Mouse (Mus musculus) right cerebral cortex, postnatal 36 days (tissue): ENCODE results near the gene Scaf8.

Experiments
- DNase-seq, 2 experiments: peaks; one replicate each; pipeline ENCODE4 v3.0.0; 2022; ENCODE audit warnings: low spot score in 2 of 2, mixed read lengths in 1 of 2

Scaf8 gene

GRCm38 (mm10) chr17:3207529-3208240, 92.9 kb downstream of the Scaf8 start:
- DNase-seq = no peak

DNA sequence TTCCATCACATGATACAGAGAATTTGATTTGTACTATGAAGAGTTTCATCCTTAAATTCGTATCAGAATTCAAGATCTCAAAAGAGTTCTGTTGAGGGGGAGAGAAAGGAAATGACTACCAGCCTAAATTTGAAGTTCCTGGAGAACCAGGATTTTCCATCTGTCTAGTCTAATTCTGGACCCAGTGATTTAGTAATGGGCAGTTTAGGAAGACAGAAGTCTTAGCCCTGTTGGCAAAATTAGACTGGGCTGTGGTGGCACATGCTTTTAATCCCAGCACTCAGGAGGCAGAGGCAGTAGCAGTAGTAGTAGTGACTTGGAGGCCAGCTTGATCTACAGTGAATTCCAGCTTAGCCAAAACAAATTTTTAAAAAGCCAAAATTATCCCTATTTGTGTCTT, 93.7 kb downstream of the Scaf8 start:
- no peak for DNase-seq

- no peak for DNase-seq
These were observed 94.8 kb downstream of the Scaf8 start for GRCm38 (mm10) chr17:3209581-3209980.

DNA sequence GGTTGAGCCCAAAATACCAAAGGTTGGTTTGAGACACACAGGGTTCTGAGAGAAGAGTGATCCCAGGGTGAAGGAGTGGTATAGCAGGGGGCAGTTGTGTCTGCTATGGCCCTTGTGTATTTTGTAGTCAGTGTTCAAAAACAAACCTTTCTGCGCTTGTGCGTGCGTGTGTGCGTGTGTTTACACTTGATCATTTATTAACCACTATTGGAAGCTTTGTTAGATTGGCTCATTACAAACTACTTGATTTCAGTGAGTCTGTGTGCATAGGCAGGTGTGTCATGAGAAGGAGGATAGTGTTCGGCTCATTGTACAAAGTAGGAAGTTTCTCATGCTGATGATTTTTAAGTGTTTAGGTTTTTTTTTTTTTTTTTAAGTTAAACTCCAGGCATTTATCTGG, 95.4 kb downstream of the Scaf8 start:
- DNase-seq = no peak

DNA sequence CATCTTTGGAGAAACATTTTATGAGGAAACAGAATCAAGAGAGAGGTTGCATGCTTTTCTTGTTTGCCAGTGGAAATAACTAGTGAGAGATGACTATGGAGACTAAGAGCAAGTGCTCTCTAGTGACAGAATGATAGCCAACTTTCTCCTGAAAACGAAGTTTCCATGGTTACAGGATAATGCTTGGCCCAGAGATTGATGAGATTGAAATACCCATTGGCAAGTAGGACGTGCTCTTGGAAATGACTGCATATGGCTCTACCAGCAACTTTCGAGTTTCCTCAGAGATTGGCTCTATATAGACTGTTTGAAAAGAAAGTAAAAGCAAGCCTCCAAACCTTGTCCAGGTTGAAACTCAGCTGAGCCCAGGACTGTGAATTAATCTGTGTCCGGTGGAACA, 97.3 kb downstream of the Scaf8 start:
- no peak for DNase-seq

DNA sequence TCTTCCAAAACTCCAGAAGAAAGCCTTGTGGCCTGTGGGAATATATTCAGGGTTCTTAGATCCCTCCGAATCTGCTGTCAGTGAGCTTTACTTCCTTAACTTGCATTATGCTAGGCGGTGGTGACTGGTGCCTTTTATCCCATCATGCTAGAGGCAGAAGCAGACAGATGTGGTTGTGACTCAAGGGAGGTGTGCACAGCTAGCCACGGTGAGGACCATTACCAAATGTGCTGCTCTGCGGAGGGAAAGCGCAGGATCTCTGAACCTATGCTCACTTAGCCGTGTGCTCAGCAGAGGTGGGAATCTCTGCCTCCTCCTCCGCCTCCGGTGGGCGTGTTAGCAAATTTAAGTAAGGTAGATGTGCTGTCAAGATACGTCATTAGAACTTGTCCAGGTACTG, 98.1 kb downstream of the Scaf8 start:
- DNase-seq = no peak

DNA sequence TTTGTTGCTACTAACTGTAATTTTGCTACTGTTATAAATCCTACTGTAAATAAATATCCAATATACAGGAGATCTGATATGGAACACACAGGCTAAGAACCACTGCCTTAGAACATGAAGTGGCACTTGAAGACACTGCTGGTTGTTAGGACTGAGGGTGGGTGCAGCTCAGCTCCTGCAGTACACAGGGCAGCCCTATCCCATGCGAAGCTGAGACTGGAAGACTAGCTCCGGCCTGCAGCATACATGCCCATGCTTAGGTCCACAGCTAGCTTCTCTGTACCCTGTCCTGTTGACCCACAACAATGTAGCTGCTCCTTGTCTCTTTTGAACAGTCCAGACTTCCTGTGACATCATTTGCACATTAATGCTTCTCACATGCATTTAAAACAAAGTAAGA, 100.1 kb downstream of the Scaf8 start:
- no peak for DNase-seq

DNA sequence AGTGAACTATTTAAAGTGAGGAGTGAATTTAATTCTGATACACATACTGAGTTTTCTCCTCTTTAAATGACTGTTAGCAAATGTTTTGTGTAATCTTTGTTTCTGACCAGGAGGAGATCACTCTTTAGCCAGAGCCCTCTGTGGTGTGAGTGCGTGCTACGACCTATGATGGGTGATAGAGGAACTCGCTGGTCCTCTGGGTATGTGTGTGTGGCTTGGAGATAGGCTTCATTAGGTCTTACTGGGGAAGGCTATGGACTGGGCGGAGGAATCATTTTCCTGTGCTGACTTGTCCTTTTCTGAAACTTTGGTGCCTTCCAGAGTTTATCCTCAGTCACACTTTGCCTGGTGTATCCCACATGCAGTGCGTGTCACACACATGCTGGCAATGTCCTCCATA, 102.3 kb downstream of the Scaf8 start:
- DNase-seq = no peak

DNA sequence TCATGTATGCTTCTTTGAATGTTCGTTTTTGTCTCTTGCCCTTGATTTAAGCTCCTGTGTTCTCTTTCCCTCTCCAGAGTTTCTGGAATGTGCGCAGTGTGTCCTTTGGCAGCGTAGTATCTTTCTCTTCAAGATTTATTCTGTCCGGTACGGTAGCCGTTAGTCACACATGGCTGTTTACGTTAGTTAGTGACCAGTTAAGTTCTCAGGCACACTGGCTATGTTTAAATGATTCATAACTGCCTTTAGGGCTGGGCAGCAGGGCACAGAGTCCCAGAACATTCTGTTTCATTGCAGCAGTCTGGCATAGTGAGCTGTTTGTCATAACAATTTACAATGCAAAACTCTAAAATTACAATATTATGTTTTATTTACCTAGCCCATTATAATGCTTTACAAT, 103.6 kb downstream of the Scaf8 start:
- DNase-seq = no peak

DNA sequence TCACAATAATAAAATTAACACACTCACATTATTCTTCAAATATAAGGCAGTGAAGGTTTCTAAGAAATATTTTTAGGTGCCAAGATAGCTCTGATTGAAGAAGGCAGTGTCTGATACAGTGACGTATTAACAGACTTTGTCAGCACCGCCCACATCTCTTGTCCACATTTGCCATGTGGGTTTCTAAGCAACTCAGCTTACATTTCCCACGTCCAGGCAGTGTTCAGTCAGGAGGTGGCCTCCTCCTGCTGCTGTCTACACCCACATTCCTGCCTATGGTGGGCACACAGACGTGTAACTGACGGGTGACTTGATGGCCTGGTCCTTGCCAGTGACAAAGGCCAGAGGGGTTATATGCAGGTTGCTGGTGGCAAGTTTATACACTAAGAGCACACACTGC, 104.1 kb downstream of the Scaf8 start:
- DNase-seq = peak; percentile 48 to 71

GRCm38 (mm10) chr17:3220201-3220600, 105.4 kb downstream of the Scaf8 start:
- no peak for DNase-seq

DNA sequence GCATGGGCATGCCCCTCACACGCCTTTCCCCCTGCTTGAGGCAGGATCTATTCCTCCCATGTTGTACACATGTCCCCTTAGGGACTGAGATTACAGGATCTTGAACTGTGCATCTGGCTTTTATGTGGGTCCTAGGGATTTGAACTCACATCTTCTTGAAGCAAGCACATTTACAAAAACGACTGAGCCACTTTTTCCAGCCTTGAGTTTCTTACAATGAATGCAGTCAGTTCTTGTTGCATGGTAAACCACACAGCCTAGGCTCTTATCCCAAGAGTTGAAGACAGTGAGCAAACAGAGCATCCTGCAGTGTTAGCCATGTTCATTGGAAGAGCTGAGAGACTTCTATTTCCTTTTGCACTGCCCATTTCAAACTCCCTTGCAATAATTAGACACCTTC, 108.3 kb downstream of the Scaf8 start:
- no peak for DNase-seq

- no peak for DNase-seq
These were observed 108.9 kb downstream of the Scaf8 start for GRCm38 (mm10) chr17:3223721-3224120.

- DNase-seq = peak; percentile 70 to 77
These were observed 109.8 kb downstream of the Scaf8 start for GRCm38 (mm10) chr17:3224383-3225106.

GRCm38 (mm10) chr17:3230231-3231000, 115.6 kb downstream of the Scaf8 start:
- peak; percentile 48 to 67 for DNase-seq

- no peak for DNase-seq
These were observed 117.9 kb downstream of the Scaf8 start for GRCm38 (mm10) chr17:3232626-3233025.

DNA sequence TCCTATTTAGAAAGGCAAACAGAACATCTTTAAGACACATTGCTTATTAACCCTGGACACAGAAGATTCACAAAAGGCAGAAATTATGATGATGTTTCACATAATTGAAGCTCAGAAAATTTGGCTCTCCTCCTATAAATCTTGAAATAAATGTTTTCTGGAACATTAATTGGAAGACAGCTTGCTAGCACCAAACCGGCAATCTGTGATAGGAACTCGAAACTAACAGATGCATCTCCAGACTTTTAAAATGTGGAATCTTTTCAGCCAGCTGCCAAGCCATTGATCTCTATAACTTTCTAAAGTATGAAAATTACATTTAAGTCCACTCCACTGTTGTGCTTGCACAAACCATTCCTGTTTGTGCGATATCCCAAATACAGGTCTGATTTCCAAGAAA, 128.9 kb downstream of the Scaf8 start:
- no peak for DNase-seq

- no peak for DNase-seq
These were observed 130.3 kb downstream of the Scaf8 start for GRCm38 (mm10) chr17:3244881-3245739.

DNA sequence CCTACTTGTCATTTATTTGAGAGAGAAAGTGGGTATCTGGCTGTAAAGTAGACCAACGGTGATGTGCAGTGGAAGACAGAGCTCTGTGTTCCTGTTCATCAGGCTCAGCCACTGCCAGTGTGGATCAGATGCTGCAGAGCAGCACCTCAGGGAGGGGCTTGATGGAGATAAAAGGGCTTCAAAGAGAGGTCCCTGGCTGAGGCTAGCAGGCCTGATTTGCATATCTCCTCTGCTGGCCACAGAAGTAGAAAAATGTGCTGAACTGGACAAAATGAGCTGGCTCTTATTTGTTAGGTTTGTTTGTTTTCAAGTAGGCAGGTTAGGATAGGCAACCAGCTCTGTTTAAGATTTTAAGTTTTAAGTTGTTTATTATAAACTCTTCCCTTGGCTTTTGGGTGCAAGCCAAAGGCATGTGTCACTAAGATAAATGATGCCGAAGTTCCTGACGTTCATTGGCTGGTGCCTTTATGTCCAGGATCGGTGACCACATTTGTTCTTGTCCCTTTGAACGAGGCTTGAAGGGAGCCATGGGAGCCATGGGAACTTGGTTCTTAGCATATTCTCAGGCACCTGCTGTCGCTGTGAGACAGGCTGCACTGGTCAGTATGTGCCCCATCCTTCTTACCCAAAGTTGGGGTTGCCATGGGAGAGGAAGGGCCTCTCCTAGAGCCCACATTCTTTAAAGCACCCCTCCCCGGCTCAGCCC, 132.0 kb downstream of the Scaf8 start:
- no peak for DNase-seq
